Mouse (Mus musculus): ENCODE results near the gene Phtf2. TPM values are rescaled to one million over a fixed set of nuclear protein-coding genes. Genes with fewer than 3 reads are reported as not detected.
"Not testable (repeated sequence)": the region's sequence is repeated elsewhere in the genome, so short reads cannot be mapped to it uniquely, and the experiment has no call there.

Phtf2 gene
- polyA plus RNA-seq, 1 experiment from 2014 or later, result 38.9 TPM

- ATAC-seq (replicated peaks; ENCODE audit: insufficient number of reproducible peaks, low FRiP score, low TSS enrichment), result no peak
- H3K4me1 ChIP-seq (ENCODE audit: control insufficient read depth, insufficient read depth, low read length), result no peaks in the 10 kb centered on the region
- no peaks in the 10 kb centered on the region for H3K27me3 ChIP-seq (ENCODE audit: control insufficient read depth, insufficient read depth, low read length)
- H3K9ac ChIP-seq (ENCODE audit: low read depth, low read length), result no peak overlapping the region
- 75% methylated on average over 4 of the region's 4 CpGs for WGBS (ENCODE audit: insufficient replicate concordance)
- no peak overlapping the region for H3K4me2 ChIP-seq
- H3K4me3 ChIP-seq (ENCODE audit: low read depth, low read length), result no peak overlapping the region
- H3K27ac ChIP-seq (ENCODE audit: low read depth, low read length), result no peak overlapping the region
- H3K36me3 ChIP-seq (ENCODE audit: control insufficient read depth, insufficient read depth, low read length), result no peaks in the 10 kb centered on the region
- no peaks in the 10 kb centered on the region for H3K9me3 ChIP-seq (replicated peaks; ENCODE audit: control insufficient read depth, low read length)
Measured at GRCm38 (mm10) chr5:20720201-20720900, 161.6 kb downstream of the Phtf2 start.

- not testable (repeated sequence) for H3K9me3 ChIP-seq (replicated peaks; ENCODE audit: control insufficient read depth, low read length); H3K4me3 ChIP-seq (ENCODE audit: low read depth, low read length); H3K4me1 ChIP-seq (ENCODE audit: control insufficient read depth, insufficient read depth, low read length); H3K4me2 ChIP-seq; ATAC-seq (replicated peaks; ENCODE audit: insufficient number of reproducible peaks, low FRiP score, low TSS enrichment); H3K36me3 ChIP-seq (ENCODE audit: control insufficient read depth, insufficient read depth, low read length); H3K27me3 ChIP-seq (ENCODE audit: control insufficient read depth, insufficient read depth, low read length); H3K9ac ChIP-seq (ENCODE audit: low read depth, low read length); H3K27ac ChIP-seq (ENCODE audit: low read depth, low read length)
- WGBS (ENCODE audit: insufficient replicate concordance), result 81% methylated on average over 6 of the region's 6 CpGs
Measured at GRCm38 (mm10) chr5:20715980-20716379, 165.9 kb downstream of the Phtf2 start.

- H3K4me1 ChIP-seq (ENCODE audit: control insufficient read depth, insufficient read depth, low read length); H3K4me2 ChIP-seq; H3K27ac ChIP-seq (ENCODE audit: low read depth, low read length); H3K4me3 ChIP-seq (ENCODE audit: low read depth, low read length); H3K36me3 ChIP-seq (ENCODE audit: control insufficient read depth, insufficient read depth, low read length); H3K9ac ChIP-seq (ENCODE audit: low read depth, low read length); H3K27me3 ChIP-seq (ENCODE audit: control insufficient read depth, insufficient read depth, low read length); ATAC-seq (replicated peaks; ENCODE audit: insufficient number of reproducible peaks, low FRiP score, low TSS enrichment); H3K9me3 ChIP-seq (replicated peaks; ENCODE audit: control insufficient read depth, low read length): not testable (repeated sequence)
- 81% methylated on average over 1 of the region's 1 CpGs for WGBS (ENCODE audit: insufficient replicate concordance)
Measured at GRCm38 (mm10) chr5:20714619-20715018, 167.3 kb downstream of the Phtf2 start.

GRCm38 (mm10) chr5:20710845-20711244 lies 171.1 kb downstream of the Phtf2 start:
- not testable (repeated sequence) for H3K27me3 ChIP-seq (ENCODE audit: control insufficient read depth, insufficient read depth, low read length); H3K4me3 ChIP-seq (ENCODE audit: low read depth, low read length); ATAC-seq (replicated peaks; ENCODE audit: insufficient number of reproducible peaks, low FRiP score, low TSS enrichment); H3K36me3 ChIP-seq (ENCODE audit: control insufficient read depth, insufficient read depth, low read length); H3K4me1 ChIP-seq (ENCODE audit: control insufficient read depth, insufficient read depth, low read length); H3K4me2 ChIP-seq; H3K27ac ChIP-seq (ENCODE audit: low read depth, low read length); H3K9me3 ChIP-seq (replicated peaks; ENCODE audit: control insufficient read depth, low read length); H3K9ac ChIP-seq (ENCODE audit: low read depth, low read length)
- 75% methylated on average over 6 of the region's 6 CpGs for whole genome bisulfite sequencing (ENCODE audit: insufficient replicate concordance)

Other genes with a start within 250 kb of the Phtf2 start
- 46.7 and 51.8 TPM in 2 replicates for gene Tmem60, start 67 bp upstream of the Phtf2 start, polyA plus RNA-seq (2014; fragmentation: Nextera tagmentation; extraction: Ambion mirVana)
- 5.9 and 8.4 TPM in 2 replicates for gene Rsbn1l, start 74.3 kb upstream of the Phtf2 start, polyA plus RNA-seq (2014; fragmentation: Nextera tagmentation; extraction: Ambion mirVana)
- gene Ptpn12, start 173.8 kb upstream of the Phtf2 start, polyA plus RNA-seq (2014; fragmentation: Nextera tagmentation; extraction: Ambion mirVana), result 16.8 and 22.5 TPM in 2 replicates

Data from heart, embryonic 11.5 days (tissue).